Mouse (Mus musculus) layer of hippocampus, postnatal 25 days (tissue): ENCODE results near the gene Gm4744. TPM values are rescaled to one million over a fixed set of nuclear protein-coding genes. Genes with fewer than 3 reads are reported as not detected.
"Not testable (repeated sequence)": the region's sequence is repeated elsewhere in the genome, so short reads cannot be mapped to it uniquely, and the experiment has no call there.

Source experiments
- DNase-seq, 2 experiments: peaks; one replicate each; pipeline ENCODE4 v3.0.0; 2022; ENCODE audit warnings: mixed read lengths in 2 of 2, low spot score in 1 of 2; ENCODE audit errors: extremely low spot score in 1 of 2
- total RNA-seq, 2 experiments: library from RNA; stranded (reverse); gene quantifications; 2 replicates each; pipeline ENCODE4 v1.2.3; 2021

Gene Gm4744
- not detected for total RNA-seq

- no peak for DNase-seq
Observed at GRCm38 (mm10) chr6:40951770-40952169, at the start of gene Gm4744. TSS of gene Gm4744 (minus strand) at chr6:40951870.

- not testable (repeated sequence) for DNase-seq
Observed at GRCm38 (mm10) chr6:40999379-40999778, 47.7 kb upstream of the Gm4744 start, which contains the start of gene Gm2663. TSS of gene Gm2663 (minus strand) at chr6:40999479.

GRCm38 (mm10) chr6:40964454-40964853 is 12.8 kb upstream of the Gm4744 start, which contains the start of gene 1810009J06Rik:
TSS of gene 1810009J06Rik (plus strand) at chr6:40964754.
- DNase-seq = not testable (repeated sequence)

- no peak for DNase-seq
Observed at GRCm38 (mm10) chr6:40953716-40954115, 2.0 kb upstream of the Gm4744 start.

- no peak for DNase-seq
Observed at GRCm38 (mm10) chr6:40940457-40940856, 11.2 kb downstream of the Gm4744 start, which contains the start of gene 1700074P13Rik. TSS of gene 1700074P13Rik (minus strand) at chr6:40940557.

GRCm38 (mm10) chr6:40919954-40920353 is 31.7 kb downstream of the Gm4744 start:
- no peak for DNase-seq

GRCm38 (mm10) chr6:40900287-40900686 is 51.4 kb downstream of the Gm4744 start, which contains the start of gene Prss58:
TSS of gene Prss58 (minus strand) at chr6:40900387.
- DNase-seq = no peak

Other genes starting within 250 kb of the Gm4744 start
- gene Moxd2, start 64.4 kb downstream of the Gm4744 start, total RNA-seq = not detected
- gene Prss58, start 51.5 kb downstream of the Gm4744 start, total RNA-seq = not detected
- gene 1700074P13Rik, start 11.3 kb downstream of the Gm4744 start, total RNA-seq = not detected
- gene 1810009J06Rik, start 12.9 kb upstream of the Gm4744 start, total RNA-seq = not detected
- not detected for gene Gm2663, start 47.6 kb upstream of the Gm4744 start, total RNA-seq
- not detected for gene 2210010C04Rik, start 83.6 kb upstream of the Gm4744 start, total RNA-seq